Mouse (Mus musculus) kidney, postnatal 10 days (tissue): ENCODE measurements around the gene Mrpl44.

ENCODE experiments used
- DNase-seq: peaks from one replicate; pipeline ENCODE4 v3.0.0; 2021; ENCODE audit warnings: mixed read lengths

The Mrpl44 gene

DNA sequence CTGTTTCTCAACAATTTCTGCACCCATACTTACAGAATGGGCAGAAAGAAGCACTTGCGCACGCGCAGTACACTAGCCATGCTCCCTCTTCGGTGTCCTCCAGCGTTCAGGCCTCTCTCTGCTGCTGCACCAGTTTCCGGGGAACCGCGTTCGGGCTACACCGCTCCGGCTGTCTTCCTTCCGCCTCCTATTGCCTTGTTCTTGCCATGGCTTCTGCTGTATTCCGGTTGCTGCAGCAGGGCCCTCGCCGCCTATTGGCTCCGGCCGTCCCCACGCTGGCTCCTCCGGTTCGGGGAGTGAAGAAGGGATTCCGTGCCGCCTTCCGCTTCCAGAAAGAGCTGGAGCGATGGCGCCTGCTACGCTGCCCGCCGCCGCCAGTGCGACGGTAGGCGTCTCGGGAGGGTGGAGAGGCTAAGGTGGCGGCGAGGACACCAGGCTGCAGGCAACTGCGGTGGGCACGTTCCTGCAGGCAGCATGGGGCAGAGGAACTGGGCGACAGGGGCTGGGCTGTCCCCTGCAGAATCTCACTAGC, at the start of gene Mrpl44, which contains the start of gene Wdfy1:
TSS of gene Mrpl44 (plus strand) at position 92 of the 532 bp plus-strand sequence.
TSS of gene Wdfy1 (minus strand) at position 217 of the 532 bp plus-strand sequence.
- peak; percentile 97 for DNase-seq

DNA sequence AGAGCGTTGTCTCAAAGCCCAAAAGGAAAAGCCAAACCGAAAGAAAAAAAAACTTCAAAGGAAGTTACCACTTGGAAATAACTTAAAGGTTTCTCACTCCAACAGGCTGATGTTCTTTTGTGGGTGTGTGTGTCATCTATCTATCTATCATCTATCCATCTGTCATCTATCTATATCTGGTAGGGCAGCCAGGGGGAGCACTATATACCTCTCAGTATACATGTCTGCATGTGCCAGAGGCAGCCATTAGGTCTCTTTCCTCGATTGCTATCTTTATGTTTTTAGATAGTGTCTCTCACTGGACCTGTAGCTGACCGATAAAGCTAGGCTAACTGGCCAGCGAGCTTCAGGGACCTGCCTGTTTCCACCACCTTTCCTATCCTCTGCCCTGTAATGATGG, 41.0 kb upstream of the Mrpl44 start:
- DNase-seq = no peak

DNA sequence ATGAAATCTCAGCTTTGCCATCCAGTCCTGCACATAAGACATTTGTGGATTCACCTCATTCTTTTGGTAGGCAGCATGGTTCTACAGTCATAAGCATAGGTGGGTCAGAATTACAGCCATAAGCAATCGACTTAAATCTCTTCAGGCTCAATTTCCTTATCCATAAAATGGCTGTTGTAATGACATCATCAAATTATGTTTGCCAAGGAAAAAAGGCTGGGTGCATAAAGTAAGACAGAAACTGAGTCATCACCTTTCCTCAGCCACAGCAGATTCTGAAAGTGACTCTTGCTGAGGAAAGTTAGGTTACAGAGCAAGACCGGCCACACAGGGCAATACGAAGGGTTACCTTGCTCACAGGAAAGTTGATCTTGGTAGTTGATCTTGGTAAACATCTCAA, 39.4 kb upstream of the Mrpl44 start:
- DNase-seq = no peak

DNA sequence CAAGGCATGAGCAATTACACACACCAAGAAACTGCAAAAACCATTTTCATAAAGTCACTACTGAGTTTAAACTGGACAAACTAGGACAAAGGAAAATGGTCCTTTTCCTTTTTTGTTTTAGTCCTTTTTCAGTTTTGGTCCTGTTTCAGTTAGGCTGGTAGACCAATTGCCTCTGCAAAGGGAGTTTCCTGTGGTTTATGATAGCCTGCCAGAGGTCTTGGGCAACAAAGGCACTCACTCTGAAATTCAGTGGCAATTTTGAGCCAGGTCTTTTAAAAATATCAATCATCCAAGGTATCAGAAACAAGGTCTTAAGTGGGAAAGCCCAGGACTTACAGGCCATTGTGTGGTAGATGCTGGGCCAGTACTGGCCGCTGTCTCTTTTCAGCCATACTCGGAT, 36.1 kb upstream of the Mrpl44 start:
- no peak for DNase-seq

DNA sequence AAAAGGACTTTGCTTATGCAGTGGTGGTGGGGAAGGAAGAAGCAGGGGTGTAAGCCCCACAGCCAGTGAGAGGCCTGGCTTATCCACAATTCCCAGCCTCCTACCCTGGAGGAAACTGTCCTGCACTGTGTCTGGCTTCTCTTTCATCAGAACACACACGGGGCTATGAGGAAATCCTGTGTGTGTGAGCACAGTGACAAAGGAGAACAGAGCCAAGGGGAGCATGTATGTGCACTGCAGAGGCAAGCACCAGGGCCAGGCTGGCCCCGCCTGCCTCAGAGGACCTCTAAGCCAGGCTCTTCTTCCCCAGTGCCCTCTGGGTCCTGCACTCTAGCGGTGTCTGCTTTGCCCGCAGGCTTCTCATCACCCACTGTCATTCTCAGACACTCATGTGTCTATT, 34.8 kb upstream of the Mrpl44 start:
- DNase-seq = peak; percentile 32

DNA sequence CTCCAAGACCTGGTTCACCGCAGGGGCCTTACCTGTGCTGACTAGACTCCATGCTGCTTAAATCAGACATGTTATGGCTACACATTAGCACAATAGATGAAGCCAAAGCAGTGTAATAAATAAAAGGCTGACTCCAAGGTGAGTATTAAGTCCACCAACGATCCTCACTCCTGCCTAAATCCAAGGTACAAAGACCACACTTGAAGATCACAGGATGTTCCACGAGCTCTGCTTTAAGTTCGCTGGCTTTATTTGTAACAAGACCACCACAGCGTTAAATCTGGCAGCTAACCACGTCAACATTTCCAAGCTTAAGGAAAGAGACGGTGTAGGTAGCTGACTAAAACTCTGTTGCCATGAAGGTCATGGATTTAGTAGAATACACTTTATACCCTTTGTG, 32.9 kb upstream of the Mrpl44 start:
- no peak for DNase-seq

DNA sequence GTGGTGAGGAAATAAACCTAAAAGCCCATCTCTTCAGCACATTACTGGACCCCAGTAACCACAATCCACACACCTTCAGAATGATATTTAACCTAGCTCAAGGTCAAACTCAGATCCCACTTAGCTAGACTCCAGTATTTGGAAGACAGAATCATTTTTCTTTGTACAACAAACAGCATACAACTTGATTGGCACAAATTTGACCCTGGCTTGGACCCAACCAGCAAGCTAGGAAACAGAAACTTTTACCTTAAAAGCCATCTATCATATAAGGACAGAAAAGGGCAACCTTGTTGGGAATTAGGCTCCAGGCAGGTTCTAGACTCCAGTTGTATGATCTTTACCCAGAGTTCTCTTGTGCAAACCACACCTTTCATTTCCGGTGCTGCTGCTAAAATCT, 32.4 kb upstream of the Mrpl44 start:
- no peak for DNase-seq

DNA sequence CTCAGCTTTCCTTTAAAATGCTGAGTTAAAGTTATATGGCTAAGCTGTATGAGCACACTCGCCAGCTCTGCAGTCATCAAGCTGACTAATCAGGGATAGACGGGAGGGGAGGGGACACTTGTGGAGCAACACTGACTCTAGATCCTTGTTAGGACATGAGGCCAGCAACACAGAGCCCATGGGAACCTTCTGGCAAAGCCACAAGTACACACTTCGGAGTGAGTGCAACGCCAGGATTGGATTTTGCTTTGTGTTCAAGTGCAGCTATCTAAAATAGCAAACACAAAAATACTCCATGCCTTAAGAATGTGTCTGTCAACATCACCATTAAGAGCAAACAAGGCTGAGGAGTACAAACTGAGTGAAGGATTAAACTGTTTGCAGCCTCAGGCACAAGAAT, 29.8 kb upstream of the Mrpl44 start:
- DNase-seq = peak; percentile 22

DNA sequence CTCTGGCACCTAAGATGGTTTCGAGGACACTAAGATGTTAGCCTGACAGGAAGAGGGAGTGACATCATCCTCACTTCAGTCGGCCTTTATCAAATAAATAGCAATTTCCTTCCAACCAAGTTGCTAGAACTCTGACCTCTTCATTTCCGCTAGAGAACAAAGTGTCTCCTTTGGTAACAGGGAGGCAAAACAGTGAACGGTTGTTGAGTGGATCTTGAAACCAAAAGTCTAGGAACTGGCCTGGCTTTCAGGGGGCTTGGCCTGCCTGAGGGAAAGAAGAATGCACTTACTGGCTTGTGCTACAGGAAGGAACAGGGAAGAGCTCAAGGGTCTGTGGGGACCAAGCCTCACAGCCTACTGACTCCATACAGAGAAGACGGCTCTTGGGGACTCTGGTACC, 24.6 kb upstream of the Mrpl44 start:
- DNase-seq = peak; percentile 24

DNA sequence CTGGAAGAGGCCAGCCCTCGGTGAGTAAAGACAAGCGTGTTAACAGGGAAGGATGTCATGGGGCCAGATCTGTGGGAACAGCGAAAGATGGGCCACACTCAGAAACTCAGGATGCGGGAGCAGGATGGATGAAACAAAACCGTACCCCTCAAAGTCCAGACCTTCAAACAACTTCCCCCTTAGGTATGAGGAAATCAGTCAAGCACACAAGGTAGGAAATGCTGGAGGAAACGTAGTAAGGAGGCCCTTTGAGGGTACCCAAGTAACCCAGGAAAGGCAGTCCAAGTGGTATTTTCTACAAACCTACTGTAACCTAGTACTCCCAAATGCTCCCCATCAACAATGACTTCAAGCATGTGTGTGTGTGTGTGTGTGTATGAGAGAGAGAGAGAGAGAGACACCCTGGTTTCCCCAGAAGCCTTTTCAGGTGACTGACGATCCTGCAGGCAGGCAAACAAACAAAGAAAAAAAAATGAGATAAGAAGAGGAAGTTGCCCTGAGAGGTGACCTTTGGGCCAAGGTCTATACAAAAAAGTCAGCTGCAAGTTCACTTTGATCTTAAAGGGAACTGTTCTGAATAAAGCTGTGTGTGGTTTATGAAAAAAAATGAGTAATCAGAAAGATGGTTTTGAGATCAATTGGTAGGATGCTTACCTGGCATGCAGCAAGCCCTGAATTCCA, 23.7 kb upstream of the Mrpl44 start:
- no peak for DNase-seq

DNA sequence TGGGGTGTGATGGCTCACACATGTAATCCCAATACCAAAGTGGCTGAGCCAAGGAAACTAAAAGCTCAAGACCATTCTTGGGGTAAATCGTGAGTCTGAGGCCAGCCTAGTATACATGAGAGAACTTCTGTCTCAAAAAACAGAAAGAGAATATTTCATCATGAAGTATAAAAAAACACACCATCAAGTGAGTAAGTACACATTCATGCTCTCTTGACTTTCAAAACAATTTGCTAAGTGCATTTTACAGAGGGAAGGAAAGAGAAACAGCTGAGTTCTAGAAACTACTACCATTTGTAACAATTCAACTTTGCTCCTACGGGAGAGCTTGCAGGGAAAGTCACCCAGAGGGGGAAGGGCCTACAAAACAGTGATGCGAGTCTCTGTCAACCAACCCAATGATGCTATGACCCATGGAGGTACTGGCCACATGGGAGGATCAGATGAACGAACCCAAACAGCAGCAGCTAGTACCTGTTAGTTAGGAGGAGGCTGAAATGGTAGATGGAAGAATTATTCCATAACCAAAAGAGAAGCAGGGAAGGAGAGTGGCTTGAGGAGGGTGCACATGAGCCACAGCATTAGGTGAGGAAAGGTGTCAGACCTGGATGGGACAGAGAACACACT, 23.0 kb upstream of the Mrpl44 start:
- no peak for DNase-seq

DNA sequence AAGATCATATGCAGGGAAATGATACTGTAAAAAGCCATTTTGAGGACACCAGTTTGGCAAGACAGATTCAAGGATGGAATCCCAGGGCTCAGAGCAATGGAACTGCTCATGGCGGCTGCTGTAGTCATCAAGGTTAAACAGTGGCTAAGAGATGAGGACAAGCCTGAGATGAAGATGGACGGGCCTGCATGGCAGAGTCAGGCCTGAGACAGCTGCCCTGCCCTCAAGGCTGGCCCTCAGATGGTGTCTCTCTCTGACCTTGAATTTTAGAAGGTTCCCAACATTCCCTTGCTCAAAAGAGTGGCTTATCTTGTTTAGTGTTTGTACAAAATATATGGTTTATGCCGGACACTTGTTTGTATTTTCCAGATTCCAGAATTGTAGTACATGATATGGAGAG, 22.4 kb upstream of the Mrpl44 start:
- no peak for DNase-seq

DNA sequence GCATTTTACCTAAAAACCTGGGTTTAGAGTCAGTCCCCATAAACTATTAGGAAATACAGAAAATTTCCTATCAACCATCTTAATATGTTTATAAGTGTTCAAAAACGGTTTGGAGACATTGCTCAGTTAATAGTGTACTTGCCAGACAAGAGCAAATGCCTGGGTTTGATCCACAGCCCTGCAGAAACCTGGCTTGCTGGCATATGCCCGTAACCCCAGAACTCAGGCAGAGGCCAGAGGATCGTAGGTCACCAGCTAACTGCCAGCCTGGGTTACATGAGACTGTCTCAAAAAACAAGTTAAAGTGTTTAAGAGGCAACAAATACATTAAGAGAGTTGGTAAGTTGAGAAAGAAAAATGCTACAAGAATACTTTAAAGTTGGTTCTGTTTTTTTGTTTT, 20.9 kb upstream of the Mrpl44 start:
- DNase-seq = no peak

DNA sequence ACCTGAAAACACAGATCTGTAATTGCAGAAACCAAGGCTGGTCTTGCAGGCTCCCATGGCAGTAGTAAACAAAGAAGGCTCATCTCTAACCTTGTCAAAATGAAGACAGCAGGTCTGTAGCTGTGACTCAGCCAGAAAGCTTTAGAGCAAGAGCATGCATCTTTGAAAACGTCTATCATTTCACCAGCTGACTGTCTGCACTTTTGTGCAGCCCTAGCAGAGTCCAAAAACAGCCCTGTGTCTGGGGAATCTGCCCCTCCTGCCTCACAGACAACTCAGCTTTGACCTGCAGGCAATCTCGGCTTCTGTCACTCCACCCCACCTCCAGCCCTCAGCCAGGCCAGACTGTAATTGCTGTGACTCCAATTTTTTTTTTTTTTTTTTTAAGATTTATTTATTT, 20.4 kb upstream of the Mrpl44 start:
- DNase-seq = peak; percentile 31

DNA sequence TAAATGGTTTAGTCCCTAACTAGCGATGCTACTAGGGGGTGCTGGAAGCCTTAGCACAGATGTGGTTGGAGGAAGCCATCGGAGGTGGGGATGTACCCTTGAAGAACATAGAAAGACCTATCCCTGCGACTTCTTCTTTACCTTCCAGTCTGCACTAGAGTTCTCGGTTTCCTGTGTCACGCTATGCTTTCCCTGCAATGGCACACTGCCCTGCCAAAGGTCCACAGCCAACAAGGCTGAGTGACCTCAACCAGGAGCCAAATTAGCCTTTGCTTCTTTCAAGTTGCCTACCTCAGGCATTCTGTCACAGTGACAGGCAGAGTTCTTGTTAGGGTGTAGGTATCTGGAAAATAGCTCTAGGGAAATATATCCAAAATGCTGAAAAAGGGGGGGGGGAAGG, 19.4 kb upstream of the Mrpl44 start:
- DNase-seq = no peak

DNA sequence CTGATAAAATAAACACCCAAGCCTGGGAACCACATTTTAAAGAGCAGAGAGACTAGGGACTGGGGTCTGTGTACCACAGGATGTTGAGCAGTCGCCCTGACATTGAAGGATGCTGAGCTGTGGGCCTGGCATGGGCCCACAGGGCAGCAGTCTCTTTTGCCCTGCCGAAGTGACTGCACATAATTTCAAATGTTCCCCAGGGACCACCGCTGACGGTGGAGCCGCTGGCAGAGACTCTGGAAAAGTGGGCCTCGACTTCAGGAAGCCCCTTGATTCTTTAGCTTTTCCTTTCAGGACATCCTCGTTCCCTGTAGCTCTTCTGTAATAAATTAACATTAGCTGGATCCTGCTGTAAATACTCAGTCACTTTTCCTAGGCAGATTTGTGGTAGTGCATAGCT, 18.7 kb upstream of the Mrpl44 start:
- peak; percentile 76 for DNase-seq

DNA sequence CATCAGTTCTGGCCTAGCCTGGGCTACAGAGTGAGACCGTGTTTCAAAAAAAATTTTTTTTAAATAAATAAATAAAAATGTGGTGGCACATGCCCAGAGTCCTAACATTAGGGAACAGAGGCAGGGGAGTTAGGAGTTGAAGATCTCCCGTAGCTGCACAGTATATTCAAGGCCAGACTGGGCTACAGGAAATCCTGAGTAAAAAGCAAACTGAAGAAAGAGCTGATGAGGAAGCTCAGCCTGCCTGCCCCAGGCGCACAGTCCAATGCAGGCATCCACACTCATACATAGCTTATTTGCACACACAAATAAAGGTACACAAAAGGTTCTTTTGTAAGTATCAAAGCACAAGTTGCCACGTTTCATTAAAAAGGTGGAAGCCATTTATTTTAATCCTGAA, 18.2 kb upstream of the Mrpl44 start:
- DNase-seq = no peak

DNA sequence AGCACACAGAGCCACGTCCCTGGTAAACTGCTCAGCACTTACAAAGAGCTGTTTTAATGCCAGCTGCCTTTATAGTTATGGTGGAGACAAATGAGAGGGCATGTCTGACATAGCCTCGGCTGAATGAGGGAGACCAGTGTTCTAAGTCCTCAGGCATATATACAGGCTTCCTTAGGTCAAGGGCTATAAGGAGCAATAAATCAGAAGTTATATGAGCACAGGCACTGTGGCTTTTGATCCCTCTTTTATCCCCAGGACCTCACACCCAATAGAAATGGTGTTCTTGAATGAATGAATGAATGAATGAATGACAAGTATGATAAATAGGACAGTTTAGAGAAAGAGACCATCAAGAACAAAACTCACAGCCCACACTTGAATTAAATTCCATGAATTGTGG, 16.8 kb upstream of the Mrpl44 start:
- DNase-seq = no peak

DNA sequence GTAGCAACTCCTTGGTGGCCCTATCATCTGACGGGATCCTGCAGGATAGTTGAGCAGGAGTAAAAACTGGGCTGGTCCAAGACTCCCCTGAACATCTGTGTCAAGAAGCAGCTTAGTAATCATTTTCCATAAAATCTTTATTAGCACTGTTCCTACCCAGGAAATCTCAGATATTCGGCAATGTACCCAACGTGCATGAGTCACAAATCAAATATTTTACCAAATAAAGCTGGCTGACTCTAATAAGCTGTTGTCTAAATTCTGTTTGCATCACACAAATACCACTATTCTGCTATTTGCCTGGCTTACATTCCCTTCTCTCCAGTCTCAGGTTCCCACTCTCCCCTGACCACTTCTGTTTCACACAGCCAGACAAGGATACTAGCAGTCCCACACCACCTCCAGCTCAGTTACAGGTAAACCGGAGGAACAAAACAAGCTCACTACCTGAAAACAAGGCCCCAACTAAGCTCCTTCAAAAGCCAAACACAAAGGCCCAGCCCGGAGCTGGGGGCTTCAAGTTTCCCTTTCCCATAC, 16.3 kb upstream of the Mrpl44 start:
- no peak for DNase-seq

DNA sequence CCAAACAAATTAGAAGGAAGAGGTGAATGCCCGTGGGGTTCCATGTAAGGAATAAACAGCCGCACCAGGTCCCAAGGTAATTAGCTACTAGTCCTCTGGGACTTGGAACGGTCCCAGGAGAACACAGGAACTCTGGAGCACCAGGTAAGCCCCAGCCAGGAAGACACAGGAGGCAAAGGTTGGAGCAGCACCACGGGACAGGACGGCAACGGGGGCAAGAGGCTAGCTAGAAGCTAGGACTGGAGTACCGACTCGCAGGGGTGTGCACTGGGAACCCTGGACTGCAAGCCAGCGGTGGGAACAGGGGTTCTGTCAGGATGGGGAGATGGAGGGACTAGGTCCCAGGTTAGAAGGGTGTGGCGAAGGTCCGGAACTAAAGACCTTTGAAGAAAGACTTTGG, 15.2 kb upstream of the Mrpl44 start:
- DNase-seq = peak; percentile 74

DNA sequence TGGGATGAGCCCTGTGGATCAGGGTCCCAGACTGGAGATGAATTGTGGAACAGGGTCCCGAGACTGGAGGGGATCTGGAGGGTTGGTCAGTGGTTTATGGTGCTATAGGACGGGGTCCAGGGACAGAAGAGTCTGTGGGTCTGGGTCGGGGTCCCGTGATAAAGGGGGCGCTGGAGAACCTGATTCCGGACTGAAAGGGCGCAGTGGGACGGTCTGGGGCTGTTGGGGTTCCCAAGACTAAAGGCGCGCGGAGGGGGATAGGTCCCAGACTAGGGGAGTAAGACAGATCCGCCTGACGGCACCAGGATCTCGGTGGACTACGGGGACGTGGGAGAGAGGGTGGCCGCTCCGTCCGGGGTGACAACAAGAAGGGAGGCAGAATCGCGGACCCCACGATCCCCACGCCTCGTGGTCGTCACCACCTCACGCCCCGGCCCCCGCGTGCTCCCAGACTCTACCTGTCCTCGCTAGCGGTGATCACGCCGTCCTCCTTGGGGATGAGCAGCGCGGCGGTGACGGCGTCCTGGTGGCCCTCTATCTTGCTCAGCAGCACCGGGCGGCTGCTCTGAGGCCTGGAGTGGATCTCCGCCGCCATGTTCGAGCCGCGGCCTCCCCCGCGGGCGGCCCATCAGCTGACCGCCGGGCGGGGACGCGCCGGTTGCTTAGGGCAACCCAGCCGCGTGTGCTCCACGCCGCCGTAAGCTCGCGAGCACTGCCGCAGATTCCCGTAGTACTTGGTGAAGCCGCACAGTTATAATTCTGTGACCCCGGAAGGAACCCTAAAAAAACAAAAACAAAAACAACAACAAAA, 14.5 kb upstream of the Mrpl44 start:
- DNase-seq = peak; percentile 91

DNA sequence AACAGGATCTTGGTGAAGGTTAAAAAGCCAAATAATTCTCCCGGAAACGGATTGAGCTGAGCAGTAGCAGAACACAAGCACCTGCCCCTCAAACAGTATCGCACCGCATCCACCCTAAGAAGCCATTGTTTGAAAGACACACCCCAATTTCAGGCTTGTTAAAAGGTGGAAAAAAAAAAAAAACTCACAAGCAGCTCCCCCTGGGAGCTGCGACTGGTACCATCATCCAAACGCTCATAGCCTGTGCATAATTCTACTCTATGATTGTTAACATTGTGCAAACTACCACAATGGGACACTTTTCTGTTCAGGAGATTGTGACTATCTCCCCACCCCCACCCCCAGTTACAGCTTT, 13.9 kb upstream of the Mrpl44 start:
- DNase-seq = no peak
